Mouse (Mus musculus) intestine, embryonic 15.5 days (tissue): ENCODE measurements around the gene Mall. TPM values are rescaled to one million over a fixed set of nuclear protein-coding genes. Genes with fewer than 3 reads are reported as not detected.

Source experiments
- ATAC-seq: fragments of 200-750 bp; cut with Nextera tagmentation; 2 replicates; pipeline ENCODE4 v1.8.0; 2017; ENCODE audit warnings: moderate TSS enrichment, moderate library complexity
- H3K27ac ChIP-seq: fragments of 300-500 bp; sonication (generic); 2 replicates; pipeline ENCODE4 v1.5.1; 2015; ENCODE audit warnings: mild to moderate bottlenecking, inconsistent platforms
- H3K27me3 ChIP-seq: fragments of 300-500 bp; sonication (generic); replicated peaks from 2 replicates; pipeline ENCODE4 v1.6.1; 2015; ENCODE audit warnings: inconsistent platforms
- H3K36me3 ChIP-seq: fragments of 300-500 bp; sonication (generic); 2 replicates; pipeline ENCODE4 v1.6.1; 2015; ENCODE audit warnings: inconsistent platforms
- H3K4me1 ChIP-seq: fragments of 300-500 bp; sonication (generic); replicated peaks from 2 replicates; pipeline ENCODE4 v1.6.1; 2015; ENCODE audit warnings: inconsistent platforms
- H3K4me2 ChIP-seq: fragments of 300-500 bp; sonication (generic); replicated peaks from 2 replicates; pipeline ENCODE4 v1.6.1; 2015; ENCODE audit warnings: mild to moderate bottlenecking, inconsistent platforms
- H3K4me3 ChIP-seq: fragments of 300-500 bp; sonication (generic); replicated peaks from 2 replicates; pipeline ENCODE4 v1.5.1; 2015; ENCODE audit warnings: inconsistent platforms
- H3K9ac ChIP-seq: fragments of 300-500 bp; sonication (generic); 2 replicates; pipeline ENCODE4 v1.6.1; 2015; ENCODE audit warnings: inconsistent platforms
- H3K9me3 ChIP-seq: fragments of 300-500 bp; sonication (generic); 2 replicates; pipeline ENCODE4 v1.6.1; 2016; ENCODE audit warnings: inconsistent platforms
- WGBS: fragments of 180-500 bp; shearing (Covaris S2); methylation state at CpG from one replicate; pipeline ENCODE4 v1.1.7; 2015; 5-methylcytosine and 5-hydroxymethylcytosine counted together
- polyA plus RNA-seq: library from polyadenylated mRNA; unstranded; fragments of >200 nt; fragmentation: Nextera tagmentation; extraction: Ambion mirVana; gene quantifications from 2 replicates; pipeline ENCODE4 v1.2.1, GENCODE M21; 2015

Mall gene
- polyA plus RNA-seq, 1 experiment from 2014 or later = 21.4 TPM

GRCm38 (mm10) chr2:127656086-127656720 is 73.5 kb downstream of the Mall start, which contains the start of gene Mal:
Mal (minus strand) TSS chr2:127656695.
- no peaks in the 10 kb centered on the region for H3K36me3 ChIP-seq
- peak within 1 kb of the TSS; percentile 20; the same call in 1 of the 2 replicates for H3K9ac ChIP-seq
- H3K4me2 ChIP-seq = peak within 1 kb of the TSS; percentile 88
- H3K27me3 ChIP-seq = peaks cover 50% of the 10 kb centered on the region
- no peak within 1 kb of the TSS for H3K27ac ChIP-seq
- peak within 1 kb of the TSS; percentile 42 for H3K4me3 ChIP-seq
- H3K9me3 ChIP-seq = no peaks in the 10 kb centered on the region
- 0 out of 2 replicates have a peak, but pooled peaks have one; percentile 20 for ATAC-seq
- under 1% methylated on average over 43 of the region's 43 CpGs for WGBS
- peaks cover 8% of the 10 kb centered on the region for H3K4me1 ChIP-seq

- WGBS = 6% methylated on average over 9 of the region's 9 CpGs
- ATAC-seq = no peak
- H3K36me3 ChIP-seq = no peaks in the 10 kb centered on the region
- peak overlapping the region; percentile 88; the same call in 1 of the 2 replicates for H3K4me2 ChIP-seq
- peaks cover 50% of the 10 kb centered on the region for H3K27me3 ChIP-seq
- H3K4me1 ChIP-seq = peaks cover 8% of the 10 kb centered on the region
- H3K27ac ChIP-seq = no peak overlapping the region
- H3K9me3 ChIP-seq = no peaks in the 10 kb centered on the region
- H3K4me3 ChIP-seq = no peak overlapping the region
- no peak overlapping the region for H3K9ac ChIP-seq
Observed at GRCm38 (mm10) chr2:127655419-127655818, 74.3 kb downstream of the Mall start.

DNA sequence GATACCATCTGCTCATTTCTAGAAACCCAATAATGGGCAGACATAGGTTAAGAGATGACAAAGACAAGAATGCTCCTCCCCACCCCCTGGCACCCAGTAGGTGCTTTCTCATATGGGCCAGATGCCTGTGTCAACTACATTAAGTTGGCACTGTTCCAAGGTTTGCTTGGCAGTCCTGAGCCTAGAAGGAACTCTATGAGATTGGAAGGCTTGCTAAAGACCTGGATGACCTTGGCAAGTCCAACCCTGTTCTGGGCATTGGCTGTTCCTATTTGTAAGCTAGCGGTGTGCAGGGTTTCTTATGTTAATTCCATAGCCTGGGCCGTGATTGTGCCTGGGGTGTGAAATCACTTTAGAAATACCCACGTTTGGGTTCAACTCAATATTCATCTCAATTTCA is 74.9 kb downstream of the Mall start:
- H3K4me3 ChIP-seq = no peak overlapping the region
- 55% methylated on average over 3 of the region's 3 CpGs for WGBS
- no peak for ATAC-seq
- H3K4me2 ChIP-seq = no peak overlapping the region
- H3K27me3 ChIP-seq = peaks cover 50% of the 10 kb centered on the region
- H3K9ac ChIP-seq = no peak overlapping the region
- H3K27ac ChIP-seq = no peak overlapping the region
- no peaks in the 10 kb centered on the region for H3K9me3 ChIP-seq
- no peaks in the 10 kb centered on the region for H3K36me3 ChIP-seq
- peaks cover 8% of the 10 kb centered on the region for H3K4me1 ChIP-seq

Other genes starting within 250 kb of the Mall start
- gene Kcnip3, start 207.8 kb downstream of the Mall start, polyA plus RNA-seq = 3.3 and 4.0 TPM in 2 replicates
- 0.63 and 0.65 TPM in 2 replicates for gene Prom2, start 188.5 kb downstream of the Mall start, polyA plus RNA-seq
- 3.5 and 3.6 TPM in 2 replicates for gene Zfp661, start 142.8 kb downstream of the Mall start, polyA plus RNA-seq
- 155 and 165 TPM in 2 replicates for gene Mrps5, start 142.7 kb downstream of the Mall start, polyA plus RNA-seq
- 0.93 and 1.5 TPM in 2 replicates for gene Mal, start 73.2 kb downstream of the Mall start, polyA plus RNA-seq
- gene Nphp1, start 59.0 kb upstream of the Mall start, polyA plus RNA-seq = 17.1 and 19.0 TPM in 2 replicates
- gene Mtln, start 62.6 kb upstream of the Mall start, polyA plus RNA-seq = 40.2 and 43.8 TPM in 2 replicates
- 36.5 and 43.4 TPM in 2 replicates for gene Bub1, start 101.9 kb upstream of the Mall start, polyA plus RNA-seq
- 0.09 and 0.20 TPM in 2 replicates for gene Acoxl, start 108.9 kb upstream of the Mall start, polyA plus RNA-seq